Mouse (Mus musculus) ES-Bruce4 (cell line): ENCODE results near the gene Inpp5d.

Source experiments
- CTCF ChIP-seq: IDR thresholded peaks from one replicate; pipeline ENCODE4 v1.8.1; 2011; ENCODE audit warnings: low read depth, low read length
- POLR2A ChIP-seq: IDR thresholded peaks from one replicate; pipeline ENCODE4 v1.8.1; 2011; ENCODE audit warnings: low read length; ENCODE audit not compliant: insufficient read depth

DNA sequence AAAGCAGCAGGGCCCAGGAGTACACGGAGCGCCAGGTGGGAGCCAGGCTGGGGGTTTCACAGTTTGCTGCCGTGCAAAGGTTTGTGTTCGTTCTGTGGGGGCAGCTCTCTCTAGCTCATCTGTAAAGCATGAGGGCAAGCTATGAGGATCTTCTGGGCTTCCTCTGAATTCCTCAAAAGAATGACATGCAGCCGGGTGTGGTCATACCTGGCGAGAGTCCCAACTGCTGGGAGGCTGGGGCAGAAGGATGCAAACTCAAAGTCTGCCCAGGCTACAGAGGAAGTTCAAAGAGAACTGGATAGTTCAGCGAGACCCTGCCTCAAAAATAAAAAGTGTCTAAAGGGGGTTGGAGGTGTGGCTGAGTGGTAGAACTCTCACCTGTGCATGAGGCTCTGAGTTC lies 110.2 kb downstream of the Inpp5d start:
- TF ChIP-seq CTCF (no peak), POLR2A (no peak)
